Mouse (Mus musculus) embryonic stem cell, embryonic (primary cell): ENCODE measurements at regions not wholly inside any gene's neighbourhood (a gene's known extent, or its start where the extent isn't known, plus 50 kb on each side); places are given as distances from the start of the nearest gene placed in this dataset.

Experiments used
- CTCF ChIA-PET, 4 experiments: fragments of 300-600 bp in 2 of 4; fragments of 350-600 bp in 2 of 4; sonication (Branson Sonifier 250); formaldehyde crosslinking; loops; one replicate each; lab custom pipeline; 2022; ENCODE audit warnings: inconsistent platforms in 2 of 4; lab: Charles Lee
- POLR2A ChIA-PET, 4 experiments: fragments of 300-600 bp in 2 of 4; fragments of 350-600 bp in 2 of 4; sonication (Branson Sonifier 250); formaldehyde crosslinking; loops; one replicate each; lab custom pipeline; 2022; ENCODE audit warnings: antibody characterized with exemption in 4 of 4, inconsistent platforms in 1 of 4; lab: Charles Lee

DNA sequence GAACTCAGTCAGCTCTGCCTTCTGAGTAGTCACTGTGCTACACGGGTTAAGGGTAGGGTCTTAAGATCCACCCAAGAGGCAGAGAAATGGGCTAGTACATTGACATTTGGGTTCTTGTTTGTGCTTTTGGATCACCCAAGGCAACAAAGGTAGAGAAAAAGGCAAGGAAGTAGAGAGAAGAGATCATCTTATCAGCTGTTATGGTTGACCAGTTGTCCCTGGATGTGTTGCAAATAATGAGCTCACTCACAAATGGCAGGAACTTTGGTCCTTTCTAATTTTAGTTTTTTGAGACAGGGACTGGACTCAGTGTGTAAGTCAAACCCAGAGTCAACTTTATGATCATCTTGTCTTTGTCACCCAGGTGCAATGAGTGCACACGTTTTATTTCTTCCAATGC, 241.3 kb upstream of the Maf start:
- ChIA-PET POLR2A (interaction anchor here in 1 of 4 experiments (0.5 kb wide), 1 partner anchor 31 kb away, joined by 3 read pairs; no protein-coding TSS in a partner anchor), CTCF (no interaction called here)

DNA sequence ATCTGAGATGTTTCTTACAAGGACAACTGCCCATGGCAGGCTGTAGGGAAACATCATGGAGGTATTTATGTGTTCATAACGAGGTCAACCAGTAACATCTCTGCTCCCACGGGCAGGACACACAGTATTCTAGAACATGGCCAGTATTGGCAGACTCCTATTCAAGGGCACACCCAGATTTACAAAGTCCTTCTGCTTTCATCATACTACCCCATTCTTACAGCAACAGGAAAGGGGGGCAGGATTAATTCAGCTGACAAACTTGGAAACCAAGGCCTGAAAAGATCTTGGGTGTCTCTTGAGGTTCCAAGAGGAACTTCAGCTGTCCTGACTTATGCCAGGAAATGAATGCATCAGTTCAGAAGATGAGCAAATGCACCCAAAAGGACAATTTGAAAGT, 240.4 kb upstream of the Maf start:
- CTCF ChIA-PET = no interaction called here
- POLR2A ChIA-PET = no interaction called here

DNA sequence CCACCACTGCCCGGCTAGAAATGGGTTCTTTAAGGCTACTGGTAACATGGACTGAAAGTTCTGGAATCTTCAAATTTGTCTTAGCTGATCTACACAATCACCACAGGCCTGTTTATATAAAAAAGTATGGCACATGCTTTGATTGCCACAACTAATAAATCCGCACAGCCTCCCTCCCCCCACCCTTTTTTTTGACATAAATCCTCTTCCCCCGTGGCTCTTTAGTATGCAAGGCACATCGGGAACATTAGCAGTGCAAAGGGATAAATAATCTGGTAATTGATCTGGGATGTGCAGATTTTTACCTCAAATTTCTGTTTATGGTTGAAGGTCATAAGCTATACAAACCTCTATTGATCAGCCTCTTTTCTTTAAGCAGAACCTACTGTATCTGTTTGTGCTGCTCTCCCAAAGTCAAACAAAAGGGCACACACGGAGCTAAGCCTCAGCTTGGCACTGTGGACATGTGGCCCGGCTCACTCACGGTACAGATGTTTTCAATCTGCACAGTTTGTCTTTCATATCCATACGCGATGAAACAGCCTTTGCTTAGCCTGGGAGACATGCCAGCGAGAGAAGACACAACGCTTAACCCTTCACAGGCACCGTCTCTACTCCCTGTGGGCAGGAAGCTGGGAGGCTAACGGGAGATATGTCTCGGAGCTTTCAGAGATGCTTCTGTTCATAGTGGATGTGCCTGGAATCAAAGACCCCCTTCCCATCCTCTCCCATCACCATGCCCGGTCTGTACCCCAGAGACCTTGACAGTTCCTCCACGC, 235.3 kb upstream of the Maf start:
- POLR2A ChIA-PET = interaction anchor here in 1 of 4 experiments (0.7 kb wide), 1 partner anchor 185 kb away, joined by 3 read pairs; no protein-coding TSS in a partner anchor

DNA sequence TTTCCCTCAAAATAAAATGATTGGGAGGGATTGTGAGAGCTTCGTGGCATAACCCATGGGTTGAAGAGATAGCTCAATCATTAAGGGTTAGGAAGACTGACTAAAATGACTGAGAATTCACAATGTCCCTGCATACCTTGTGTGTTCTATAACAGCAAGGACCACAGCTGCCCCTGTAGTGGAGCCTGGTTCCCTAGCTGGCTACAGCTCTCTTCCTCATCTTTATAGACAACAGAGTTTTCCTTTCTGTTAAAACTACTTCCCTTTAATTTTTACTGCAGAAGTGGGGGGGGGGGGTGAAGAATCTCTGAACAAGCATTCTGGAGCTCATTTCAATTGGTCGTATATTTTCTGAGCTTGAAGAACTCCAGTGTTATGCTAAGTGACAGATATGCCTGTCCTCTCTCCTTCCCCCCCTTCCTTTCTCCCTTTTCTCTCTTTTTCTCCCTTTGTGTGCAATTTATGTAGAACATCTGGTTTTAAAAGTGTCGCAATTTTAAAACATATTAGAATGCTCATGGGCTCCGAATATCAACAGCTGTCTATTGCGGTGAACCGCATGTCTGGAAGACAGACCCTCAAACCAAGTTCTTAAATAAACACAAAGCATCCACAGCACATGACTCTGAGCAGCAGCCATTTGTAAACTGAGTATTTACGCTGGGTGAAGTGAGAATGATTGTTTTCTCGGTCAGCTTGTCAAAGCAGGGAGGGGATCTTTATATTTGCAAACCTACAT, 222.0 kb upstream of the Maf start:
- POLR2A ChIA-PET = no interaction called here
- CTCF ChIA-PET = interaction anchor here in 2 of 4 experiments (0.6 to 0.7 kb wide), 2 partner anchors 11 to 24 kb away, joined by 3 to 7 read pairs; no protein-coding TSS in a partner anchor

More for the DNA sequence above, 235.3 kb upstream of the Maf start:
- CTCF ChIA-PET = no interaction called here

DNA sequence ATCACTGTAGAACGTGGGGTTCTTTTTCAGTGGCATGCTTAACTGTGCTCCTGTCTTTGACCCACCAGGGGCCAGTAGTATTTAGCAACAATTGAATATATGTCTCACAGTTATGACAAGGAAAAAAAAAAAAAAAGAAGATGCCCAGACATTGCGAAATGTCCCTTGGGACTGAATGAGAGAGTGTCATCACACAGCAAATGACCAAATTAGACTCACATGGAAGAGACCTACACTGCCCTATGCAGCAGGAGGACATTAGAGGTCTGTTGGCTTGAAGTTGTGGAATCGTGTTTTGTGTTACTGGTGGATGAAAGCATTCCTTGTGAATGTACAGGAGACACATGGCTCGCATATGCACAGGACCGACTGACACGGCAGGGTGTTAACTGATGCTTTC, 214.3 kb upstream of the Maf start:
- POLR2A ChIA-PET = no interaction called here
- CTCF ChIA-PET = no interaction called here

DNA sequence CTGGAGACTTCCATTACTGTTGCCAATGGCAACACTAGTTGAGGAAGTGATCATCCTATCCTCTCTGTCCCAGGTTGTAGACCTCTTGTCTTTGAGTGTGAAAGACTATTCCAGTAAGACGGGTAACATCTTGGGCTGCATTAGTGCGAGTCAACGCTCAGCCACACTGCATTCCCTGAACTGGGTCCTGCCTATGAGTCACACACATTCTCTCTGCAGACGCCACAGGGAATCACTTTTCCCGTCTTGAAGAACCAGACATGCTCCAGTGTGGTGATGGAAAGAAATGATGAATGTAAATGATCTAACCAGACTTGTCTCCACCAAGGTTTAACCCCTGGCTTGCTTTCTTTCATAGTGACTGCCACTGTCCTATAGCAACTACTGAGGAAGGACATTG, 199.1 kb upstream of the Maf start:
- ChIA-PET CTCF (no interaction called here), POLR2A (no interaction called here)

DNA sequence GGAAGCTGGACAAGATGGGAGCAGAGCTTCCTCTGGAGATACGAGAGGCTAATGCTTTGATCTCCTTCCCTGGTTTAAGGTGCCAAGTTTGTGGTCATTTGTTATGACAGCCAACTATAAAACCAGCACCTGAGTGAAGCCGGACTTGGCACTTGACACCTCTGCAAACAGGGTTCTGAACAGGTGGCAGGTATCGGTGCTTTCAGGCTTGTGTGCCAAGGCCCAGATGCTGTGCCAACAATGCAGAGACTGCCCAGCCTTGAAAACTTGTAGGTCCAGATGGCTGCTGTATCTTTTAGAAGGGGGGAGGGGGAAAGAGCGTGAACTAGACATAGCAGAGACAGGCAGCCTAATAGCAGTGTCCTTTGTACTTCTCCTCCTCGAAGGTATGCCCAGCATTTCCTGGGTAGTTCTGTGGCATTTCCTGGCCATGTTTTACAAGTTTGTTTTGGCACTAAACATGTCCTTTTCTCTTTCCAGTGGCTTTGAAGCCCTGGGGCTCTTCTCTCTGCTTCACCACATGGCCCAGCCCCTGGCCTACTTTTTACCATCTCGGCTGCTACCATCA, 196.3 kb upstream of the Maf start:
- ChIA-PET POLR2A (no interaction called here), CTCF (no interaction called here)

DNA sequence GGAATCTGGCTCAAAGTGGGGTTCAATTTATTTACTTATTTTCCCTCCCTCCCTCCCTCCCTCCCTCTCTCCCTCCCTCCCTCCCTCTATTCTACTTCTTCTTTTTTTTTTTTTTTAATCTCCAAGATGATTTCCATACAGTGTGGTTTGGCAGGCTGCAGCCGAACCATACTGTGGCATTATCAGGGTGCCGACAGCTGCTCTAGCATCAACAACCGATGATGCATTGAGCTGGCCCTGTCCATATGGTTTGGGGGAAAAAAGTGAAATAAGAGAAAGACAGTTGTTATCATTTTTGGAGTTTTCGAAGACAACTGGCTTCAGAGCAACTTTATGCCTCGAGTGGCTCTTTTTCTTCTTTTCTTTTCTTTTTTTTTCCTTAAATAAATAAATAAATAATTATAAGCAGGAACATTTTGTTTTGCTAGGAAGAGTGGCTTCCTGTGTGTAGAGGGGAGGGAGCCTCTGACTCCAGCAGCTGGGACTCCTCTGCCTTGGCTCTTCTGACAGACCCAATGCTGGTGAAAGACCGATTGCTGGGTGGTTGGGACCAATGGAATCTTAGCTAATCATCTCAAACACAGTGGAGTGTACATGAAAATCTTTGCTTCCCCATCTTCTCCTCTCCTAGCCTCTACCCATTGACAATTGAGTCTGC, 190.1 kb upstream of the Maf start:
- POLR2A ChIA-PET = no interaction called here
- CTCF ChIA-PET = no interaction called here

DNA sequence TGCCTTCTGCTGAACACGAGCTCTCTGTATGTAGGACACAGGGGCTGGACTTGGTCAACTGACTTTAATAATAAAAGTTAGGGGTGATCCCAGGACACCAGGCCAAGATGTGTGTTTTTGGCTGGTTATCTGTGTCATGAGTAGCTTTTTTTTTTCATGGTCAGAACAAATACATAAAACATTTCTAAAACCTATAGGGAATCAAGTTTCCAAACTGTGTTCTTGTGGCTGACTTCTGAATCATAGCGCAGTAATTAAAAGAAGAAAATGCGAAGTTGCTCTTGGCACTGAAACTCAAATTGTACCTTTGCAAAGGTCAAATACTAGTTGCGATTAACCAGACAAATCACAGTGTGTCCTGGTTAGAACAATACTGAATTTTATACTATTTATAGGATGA, 189.5 kb upstream of the Maf start:
- ChIA-PET POLR2A (no interaction called here), CTCF (no interaction called here)

DNA sequence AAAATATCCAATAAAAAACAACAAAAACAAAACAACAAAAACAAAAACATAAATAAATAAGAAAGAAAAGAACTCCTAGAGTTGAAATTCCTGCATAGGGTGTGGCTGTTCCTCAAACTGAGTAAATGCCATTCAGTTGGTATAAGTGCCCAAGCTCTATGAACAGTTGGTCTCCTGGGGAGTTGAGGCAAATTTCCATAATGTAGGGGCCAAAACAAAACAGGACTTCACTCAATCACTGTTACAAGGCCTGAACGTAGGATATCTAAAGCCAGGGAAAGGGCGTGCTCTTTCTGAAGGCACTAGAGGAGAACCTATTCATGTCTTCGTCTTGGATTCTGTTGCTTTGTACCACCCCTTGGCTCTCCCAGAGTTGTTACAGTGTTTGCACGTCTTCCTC, 188.5 kb upstream of the Maf start:
- ChIA-PET CTCF (no interaction called here), POLR2A (no interaction called here)

DNA sequence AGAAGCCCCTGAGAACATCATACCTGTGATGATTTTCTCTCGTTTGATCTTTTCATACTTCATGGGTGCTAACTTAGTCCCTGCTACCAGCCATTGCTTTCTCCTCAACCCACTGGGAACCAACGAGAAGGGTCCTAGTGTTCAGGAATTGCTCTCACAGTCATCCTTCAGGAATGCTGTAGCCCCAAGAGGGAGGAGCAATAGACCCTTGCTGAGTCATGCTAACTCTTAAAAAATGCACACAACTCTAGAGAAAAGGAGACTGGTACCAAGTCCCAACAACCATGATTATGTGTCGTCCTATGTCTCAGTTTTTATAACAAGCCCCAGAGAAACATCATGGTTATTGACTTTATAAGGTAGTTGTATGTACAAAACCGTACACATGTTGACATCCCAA, 180.7 kb upstream of the Maf start:
- ChIA-PET POLR2A (no interaction called here), CTCF (no interaction called here)

DNA sequence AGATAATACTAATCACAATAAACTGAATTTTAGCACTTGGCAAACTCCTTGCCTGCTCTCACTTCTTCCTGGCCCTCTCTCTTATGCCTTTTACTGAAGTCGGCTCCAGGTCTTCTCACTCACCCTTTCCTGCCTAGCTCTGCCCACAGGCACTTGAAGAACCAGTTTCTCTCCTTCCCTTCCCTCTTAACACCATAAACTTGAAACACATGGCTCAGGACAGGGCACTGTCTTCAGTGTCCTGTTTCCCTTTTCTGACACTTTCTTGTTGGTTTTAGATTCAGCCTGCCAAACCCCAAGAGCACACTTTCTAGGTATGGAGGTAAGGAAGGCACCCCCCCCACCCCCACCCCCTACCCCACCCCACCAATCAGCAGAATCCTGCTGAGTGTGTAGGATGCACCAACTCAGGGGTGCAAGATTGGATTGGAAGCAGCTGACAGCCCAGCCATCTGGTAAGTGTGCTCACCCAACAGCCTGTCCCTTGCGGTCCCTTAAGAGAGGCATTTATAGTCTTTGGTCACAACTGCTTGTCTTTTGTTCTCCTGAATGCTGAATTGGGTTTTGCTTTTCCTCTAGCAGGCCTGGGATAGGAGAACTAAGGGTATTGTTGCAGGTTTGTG, 177.6 kb upstream of the Maf start:
- ChIA-PET POLR2A (interaction anchor here in 2 of 4 experiments (0.6 to 1.2 kb wide), 2 partner anchors 178 to 329 kb away, joined by 3 to 5 read pairs; no protein-coding TSS in a partner anchor), CTCF (no interaction called here)

DNA sequence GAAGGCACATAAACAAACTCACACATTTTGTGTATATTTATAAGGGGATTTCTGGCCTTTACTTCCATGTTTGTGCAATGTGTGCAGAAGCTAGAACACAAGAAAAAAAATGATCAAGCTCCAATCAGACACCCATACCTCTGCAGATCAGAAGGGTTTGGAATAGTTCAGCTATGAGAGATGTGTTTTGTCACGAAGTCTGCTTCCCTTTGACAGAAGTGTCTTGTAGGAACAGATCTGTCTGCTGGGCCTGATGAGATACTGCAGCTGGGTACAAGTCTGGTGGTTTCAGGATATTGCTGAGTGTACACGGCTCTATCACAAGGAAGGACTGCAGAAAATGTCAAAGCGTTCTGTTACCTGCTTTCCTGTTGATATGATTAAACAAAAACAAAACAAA, 176.2 kb upstream of the Maf start:
- ChIA-PET POLR2A (interaction anchor here in 1 of 4 experiments (1.2 kb wide), 1 partner anchor 12 kb away, joined by 3 read pairs; no protein-coding TSS in a partner anchor), CTCF (interaction anchor here in 1 of 4 experiments (0.5 kb wide), 1 partner anchor 1137 kb away, joined by 19 read pairs; no protein-coding TSS in a partner anchor)

DNA sequence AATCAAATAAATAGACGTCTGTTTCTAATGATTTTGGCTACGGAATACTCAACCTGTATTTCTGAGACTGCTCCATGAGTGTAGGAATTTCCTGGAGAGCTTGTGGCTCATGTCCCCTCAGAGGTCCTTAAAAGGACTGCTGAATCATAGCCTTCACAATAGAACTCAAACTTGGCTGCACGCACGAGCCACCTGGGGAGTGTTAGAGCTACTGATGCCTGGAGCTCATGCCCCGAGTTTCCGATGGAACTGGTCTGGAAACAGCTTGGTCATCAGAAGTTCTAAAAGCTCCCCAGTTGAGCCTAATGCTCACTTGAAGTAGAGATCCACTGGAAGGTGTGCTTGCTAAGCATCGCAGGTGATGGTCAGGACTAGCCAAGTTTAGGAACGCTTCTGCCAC, 174.3 kb upstream of the Maf start:
- ChIA-PET POLR2A (no interaction called here), CTCF (no interaction called here)

DNA sequence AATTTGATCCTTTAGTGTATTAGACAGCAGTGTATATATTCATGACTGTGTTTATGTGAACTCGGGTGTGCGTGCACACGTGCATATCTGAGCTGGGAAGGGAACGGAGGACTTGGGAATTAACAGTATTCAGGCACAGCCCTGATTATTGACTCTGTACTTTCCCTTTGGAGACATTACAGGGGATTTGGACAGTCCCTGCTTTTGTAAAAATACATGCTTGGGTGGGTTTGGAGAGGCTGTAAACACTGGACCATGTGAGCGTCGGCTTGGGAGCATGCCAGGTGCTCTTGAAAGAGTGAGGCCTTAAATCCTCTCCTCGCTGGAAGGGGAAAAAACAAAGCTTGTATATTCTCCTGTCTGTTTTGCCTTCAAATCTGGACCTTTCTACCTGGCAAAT, 167.2 kb upstream of the Maf start:
- ChIA-PET CTCF (no interaction called here), POLR2A (interaction anchor here in 1 of 4 experiments (0.7 kb wide), 1 partner anchor 1165 kb away, joined by 3 read pairs; no protein-coding TSS in a partner anchor)

DNA sequence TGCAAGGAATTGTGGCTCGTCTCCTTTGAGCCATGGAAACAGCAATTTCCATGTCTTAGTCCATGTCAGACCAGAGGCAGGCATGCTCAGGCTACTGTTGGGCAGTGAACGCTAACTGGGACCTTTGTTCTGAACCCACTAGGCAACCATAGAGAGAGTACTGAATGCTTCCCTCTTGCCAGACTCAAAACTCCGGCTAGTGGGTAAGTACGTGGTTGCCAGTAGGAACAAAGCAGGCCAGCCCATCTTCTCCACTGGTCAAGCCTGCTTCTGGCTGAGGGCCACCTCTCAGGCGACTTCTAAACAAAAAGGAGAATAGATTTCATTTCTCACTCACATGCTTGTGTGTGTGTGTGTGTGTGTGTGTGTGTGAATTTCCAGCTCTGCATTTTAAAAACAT, 163.8 kb upstream of the Maf start:
- ChIA-PET CTCF (no interaction called here), POLR2A (interaction anchor here in 1 of 4 experiments (0.8 kb wide), 1 partner anchor 12 kb away, joined by 3 read pairs; no protein-coding TSS in a partner anchor)

DNA sequence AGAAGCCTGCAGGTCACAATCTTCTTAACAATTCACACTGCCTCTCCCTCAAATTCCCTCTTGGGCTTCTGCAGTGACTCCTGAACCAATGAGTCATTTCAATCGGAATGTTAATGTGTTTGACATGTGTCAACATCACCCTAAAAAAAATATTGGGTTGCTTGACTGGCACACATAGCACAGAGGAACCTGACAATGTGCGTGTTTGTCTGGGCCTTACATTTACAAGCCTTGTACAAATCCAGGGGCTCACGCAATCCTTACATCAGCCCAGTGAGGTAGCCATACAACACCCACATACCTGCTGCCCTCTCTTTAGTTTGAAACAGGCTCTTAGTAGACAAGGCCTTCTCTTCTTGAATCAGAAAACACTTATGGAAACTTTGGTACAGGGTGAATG, 153.8 kb upstream of the Maf start:
- ChIA-PET POLR2A (interaction anchor here in 1 of 4 experiments (0.5 to 0.7 kb wide), 2 partner anchors 21 to 475 kb away, joined by 3 read pairs; no protein-coding TSS in a partner anchor), CTCF (no interaction called here)

DNA sequence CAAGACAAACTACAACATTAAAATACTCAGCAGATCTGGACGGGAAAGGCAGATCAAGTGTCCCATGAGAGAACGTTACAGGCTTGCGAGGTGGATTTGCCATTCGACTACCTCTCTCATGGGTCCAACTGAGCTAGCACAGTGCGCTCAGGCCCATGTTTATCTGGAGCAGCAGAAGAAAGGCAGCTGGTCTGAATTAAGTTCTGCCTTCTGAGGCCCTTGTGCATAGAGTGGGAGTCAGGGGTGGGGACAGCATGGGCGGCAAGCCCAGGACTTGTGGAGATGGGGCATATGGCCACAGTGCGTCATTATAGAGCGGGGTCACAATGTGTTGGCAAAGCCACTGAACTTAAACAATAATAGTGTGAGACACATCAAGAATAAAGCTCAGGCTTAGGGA, 151.8 kb upstream of the Maf start:
- POLR2A ChIA-PET = no interaction called here
- CTCF ChIA-PET = no interaction called here

DNA sequence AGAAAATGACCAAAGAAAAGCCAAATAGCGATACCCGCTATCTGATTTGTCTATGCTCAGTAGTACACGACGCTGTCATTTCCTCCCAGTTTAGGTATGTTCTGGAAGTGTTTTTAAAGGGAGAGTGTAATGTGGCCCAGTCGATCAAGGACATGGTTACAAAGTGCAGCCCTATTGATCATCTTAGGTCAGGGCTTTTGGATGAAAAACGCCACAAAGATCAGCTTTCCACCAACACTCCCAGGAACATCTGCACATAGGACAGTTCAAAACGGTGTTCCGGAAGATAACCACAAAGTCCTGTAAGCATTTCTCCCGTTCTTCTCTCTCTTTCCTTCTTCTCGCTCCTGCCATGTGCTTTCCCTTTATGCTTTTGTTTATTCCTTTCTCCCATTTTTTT, 149.2 kb upstream of the Maf start:
- ChIA-PET POLR2A (no interaction called here), CTCF (no interaction called here)
